Mouse (Mus musculus) E14TG2a.4 (cell line): ENCODE measurements at regions not wholly inside any gene's neighbourhood (a gene's known extent, or its start where the extent isn't known, plus 50 kb on each side); places are given as distances from the start of the nearest gene placed in this dataset.

Experiments
- H3K27me3 ChIP-seq: 2 replicates; pipeline ENCODE4 v1.6.1; 2014; ENCODE audit warnings: low read length, control low read depth; ENCODE audit not compliant: insufficient read depth
- H3K36me3 ChIP-seq: 2 replicates; pipeline ENCODE4 v1.6.1; 2014; ENCODE audit warnings: low read length, control low read depth; ENCODE audit not compliant: insufficient read depth
- H3K4me1 ChIP-seq: replicated peaks from 2 replicates; pipeline ENCODE4 v1.6.1; 2014; ENCODE audit warnings: low read depth, low read length, control low read depth
- H3K4me3 ChIP-seq: replicated peaks from 2 replicates; pipeline ENCODE4 v1.5.1; 2014; ENCODE audit warnings: mild to moderate bottlenecking, low read length
- H3K9me3 ChIP-seq: 2 replicates; pipeline ENCODE4 v1.6.1; 2014; ENCODE audit warnings: low read length, control low read depth
- CTCF ChIP-seq: conservative IDR thresholded peaks from 2 replicates; pipeline ENCODE4 v1.5.1; 2014; ENCODE audit warnings: low read length
- NANOG ChIP-seq: IDR thresholded peaks from 2 replicates; pipeline ENCODE4 v1.6.1; 2014; ENCODE audit warnings: borderline replicate concordance, low read length, mixed read lengths
- POU5F1 ChIP-seq: IDR thresholded peaks from 2 replicates; pipeline ENCODE4 v1.6.1; 2014; ENCODE audit warnings: low read length, borderline replicate concordance

GRCm38 (mm10) chr8:101366722-101367121 lies 1418.7 kb downstream of the Cdh11 start:
- Histone ChIP-seq H3K4me3 (no peak overlapping the region), H3K4me1 (no peaks in the 10 kb centered on the region), H3K27me3 (no peaks in the 10 kb centered on the region), H3K9me3 (peaks cover 7% of the 10 kb centered on the region; the same call in 1 of the 2 replicates), H3K36me3 (no peaks in the 10 kb centered on the region)
- TF ChIP-seq CTCF: no peak
- no peak for TF ChIP-seq NANOG
- TF ChIP-seq POU5F1: no peak

GRCm38 (mm10) chr8:101350848-101351247 lies 1434.6 kb downstream of the Cdh11 start:
- TF ChIP-seq POU5F1 (no peak), CTCF (no peak), NANOG (no peak)

GRCm38 (mm10) chr8:101349736-101350135 lies 1435.7 kb downstream of the Cdh11 start:
- no peak overlapping the region for H3K4me3 ChIP-seq

More at GRCm38 (mm10) chr8:101350848-101351247, 1434.6 kb downstream of the Cdh11 start:
- no peaks in the 10 kb centered on the region for H3K4me1 ChIP-seq
- H3K27me3 ChIP-seq: no peaks in the 10 kb centered on the region
- no peak overlapping the region for H3K4me3 ChIP-seq
- no peaks in the 10 kb centered on the region for H3K9me3 ChIP-seq
- H3K36me3 ChIP-seq: no peaks in the 10 kb centered on the region

GRCm38 (mm10) chr8:101329290-101329689 lies 1456.2 kb downstream of the Cdh11 start:
- no peaks in the 10 kb centered on the region for H3K36me3 ChIP-seq
- no peaks in the 10 kb centered on the region for H3K27me3 ChIP-seq

More at GRCm38 (mm10) chr8:101349736-101350135, 1435.7 kb downstream of the Cdh11 start:
- Histone ChIP-seq H3K36me3 (no peaks in the 10 kb centered on the region), H3K9me3 (no peaks in the 10 kb centered on the region), H3K27me3 (no peaks in the 10 kb centered on the region), H3K4me1 (no peaks in the 10 kb centered on the region)
- no peak for TF ChIP-seq POU5F1
- TF ChIP-seq CTCF: no peak
- peak; percentile 94 for TF ChIP-seq NANOG

GRCm38 (mm10) chr8:101328780-101329179 lies 1456.7 kb downstream of the Cdh11 start:
- H3K4me1 ChIP-seq: no peaks in the 10 kb centered on the region
- no peaks in the 10 kb centered on the region for H3K27me3 ChIP-seq
- no peaks in the 10 kb centered on the region for H3K36me3 ChIP-seq
- H3K9me3 ChIP-seq: no peaks in the 10 kb centered on the region
- TF ChIP-seq POU5F1: no peak
- TF ChIP-seq CTCF: no peak
- TF ChIP-seq NANOG: no peak
- H3K4me3 ChIP-seq: no peak overlapping the region

More at GRCm38 (mm10) chr8:101329290-101329689, 1456.2 kb downstream of the Cdh11 start:
- TF ChIP-seq NANOG: no peak
- no peaks in the 10 kb centered on the region for H3K9me3 ChIP-seq
- no peak overlapping the region for H3K4me3 ChIP-seq
- H3K4me1 ChIP-seq: no peaks in the 10 kb centered on the region

- Histone ChIP-seq H3K27me3 (no peaks in the 10 kb centered on the region), H3K4me3 (no peak overlapping the region), H3K4me1 (no peaks in the 10 kb centered on the region), H3K9me3 (no peaks in the 10 kb centered on the region), H3K36me3 (no peaks in the 10 kb centered on the region)
- no peak for TF ChIP-seq CTCF
- TF ChIP-seq POU5F1: no peak
- no peak for TF ChIP-seq NANOG
Observed at GRCm38 (mm10) chr8:101298571-101298970, 1486.9 kb downstream of the Cdh11 start.

GRCm38 (mm10) chr8:101290031-101290430 lies 1495.4 kb downstream of the Cdh11 start:
- Histone ChIP-seq H3K4me3 (no peak overlapping the region), H3K4me1 (no peaks in the 10 kb centered on the region), H3K9me3 (no peaks in the 10 kb centered on the region), H3K36me3 (no peaks in the 10 kb centered on the region), H3K27me3 (no peaks in the 10 kb centered on the region)
- TF ChIP-seq POU5F1 (no peak), CTCF (no peak), NANOG (no peak)

- H3K4me3 ChIP-seq: no peak overlapping the region
- no peak for TF ChIP-seq POU5F1
- no peak for TF ChIP-seq CTCF
- no peak for TF ChIP-seq NANOG
- H3K4me1 ChIP-seq: no peaks in the 10 kb centered on the region
- H3K27me3 ChIP-seq: no peaks in the 10 kb centered on the region
- H3K9me3 ChIP-seq: no peaks in the 10 kb centered on the region
- no peaks in the 10 kb centered on the region for H3K36me3 ChIP-seq
Observed at GRCm38 (mm10) chr8:101242632-101243031, 1542.8 kb downstream of the Cdh11 start.

- Histone ChIP-seq H3K27me3 (no peaks in the 10 kb centered on the region), H3K9me3 (no peaks in the 10 kb centered on the region), H3K4me1 (no peaks in the 10 kb centered on the region), H3K36me3 (no peaks in the 10 kb centered on the region), H3K4me3 (no peak overlapping the region)
- TF ChIP-seq NANOG: no peak
Observed at GRCm38 (mm10) chr8:101241854-101242253, 1543.6 kb downstream of the Cdh11 start.

GRCm38 (mm10) chr8:101197986-101198385 lies 1587.5 kb downstream of the Cdh11 start:
- TF ChIP-seq NANOG: no peak
- no peak for TF ChIP-seq POU5F1
- no peak for TF ChIP-seq CTCF

More at GRCm38 (mm10) chr8:101197986-101198385, 1587.5 kb downstream of the Cdh11 start:
- Histone ChIP-seq H3K4me3 (no peak overlapping the region), H3K36me3 (no peaks in the 10 kb centered on the region), H3K9me3 (no peaks in the 10 kb centered on the region), H3K27me3 (no peaks in the 10 kb centered on the region), H3K4me1 (no peaks in the 10 kb centered on the region)
